Comparison of ENCODE assay signal across 8 mouse cellular contexts in genomic region chr11:80200326-80200725, GRCm38 (mm10). TPM values are rescaled to one million over a fixed set of nuclear protein-coding genes. Genes with fewer than 3 reads are reported as not detected.
DNase-seq lines count a peak whose midpoint lies in the region; ATAC-seq and TF ChIP-seq lines count a peak whose summit lies in the region.

No protein-coding gene starts in this region.

- H3K4me3 ChIP-seq in gastrocnemius, adult 2 months = no peak overlapping the region
- no peak overlapping the region for H3K4me3 ChIP-seq in thymus, adult 2 months (ENCODE audit: control insufficient read depth, insufficient read depth, low read length)

- H3K27me3 ChIP-seq in thymus, adult 2 months (ENCODE audit: control insufficient read depth, insufficient read depth, low read length) = no peaks in the 10 kb centered on the region

- ATAC-seq in megakaryocyte progenitor cell, adult 5-6 weeks (replicated peaks; ENCODE audit: poor library complexity) = no peak

- no peaks in the 10 kb centered on the region for H3K36me3 ChIP-seq in thymus, adult 2 months (ENCODE audit: control insufficient read depth, insufficient read depth, low read length)

- H3K4me1 ChIP-seq in thymus, adult 2 months (replicated peaks; ENCODE audit: control insufficient read depth, insufficient read depth, low read length) = no peaks in the 10 kb centered on the region

- TF ChIP-seq CTCF in gastrocnemius, adult 2 months (IDR thresholded peaks at IDR 0.05) = peak; percentile 73
- no peak for TF ChIP-seq CTCF in thymus, adult 2 months (IDR thresholded peaks at IDR 0.05; ENCODE audit: borderline replicate concordance, control insufficient read depth, extremely low read depth, insufficient read depth, low read length, poor library complexity)

- DNase-seq in gastrocnemius, adult 2 months = peak; percentile 32
- no peak for DNase-seq in gastrocnemius, postnatal 14 days
- peak; percentile 22 for DNase-seq in thymus, adult 2 months
- DNase-seq in thymus, adult 18-20 months = no peak
- DNase-seq in embryo, embryonic 11 days = peak; percentile 32
- DNase-seq in thymus, postnatal 4 days = peak; percentile 65
- no peak for DNase-seq in urinary bladder, postnatal 14 days (ENCODE audit: low spot score)

- 85% methylated on average over 1 of the region's 1 CpGs for WGBS in thymus, adult 2 months

- intact Hi-C loops in gastrocnemius, adult 2 months (cut with DNase I) = no loop called here
- intact Hi-C loops in gastrocnemius, postnatal 14 days (cut with DNase I; ENCODE audit: low total_unique reads) = no loop called here

- H3K27ac ChIP-seq in gastrocnemius, adult 2 months = no peak overlapping the region
- no peak overlapping the region for H3K27ac ChIP-seq in thymus, adult 2 months (ENCODE audit: control insufficient read depth, insufficient read depth, low read length)

- TF ChIP-seq POLR2A in thymus, adult 2 months (IDR thresholded peaks at IDR 0.05; ENCODE audit: control insufficient read depth, extremely low read depth, insufficient read depth, low read length, poor library complexity) = no peak

RNA-seq across cellular contexts. Expression of gene Rhot1, which starts 8.5 kb away (rescaled TPM):
- total RNA-seq in gastrocnemius, adult 2 months (2021) = 10 to 100 TPM; 43.6 to 45.3 TPM
- total RNA-seq in gastrocnemius, postnatal 14 days (2021) = 10 to 100 TPM; 38.6 to 38.9 TPM
- 11.7 and 13.7 TPM in 2 replicates for polyA plus RNA-seq in thymus, adult 2 months (2012; rRNA removed)
- 64.7 and 66.6 TPM in 2 replicates for total RNA-seq in megakaryocyte progenitor cell, adult 5-6 weeks (2015)
- 50.6 and 51.4 TPM in 2 replicates for total RNA-seq in megakaryocyte progenitor cell, adult 5-6 weeks (2017)

RNA-seq across cellular contexts. Expression of gene Rnf135, which starts 16.7 kb away (rescaled TPM):
- total RNA-seq in gastrocnemius, adult 2 months (2021) = 1 to 10 TPM; 2.2 to 2.4 TPM
- total RNA-seq in gastrocnemius, postnatal 14 days (2021) = 1 to 10 TPM; 3.6 to 3.7 TPM
- polyA plus RNA-seq in thymus, adult 2 months (2012; rRNA removed) = 4.3 and 4.9 TPM in 2 replicates
- 4.5 and 7.9 TPM in 2 replicates for total RNA-seq in megakaryocyte progenitor cell, adult 5-6 weeks (2015)
- total RNA-seq in megakaryocyte progenitor cell, adult 5-6 weeks (2017) = 4.8 and 6.5 TPM in 2 replicates

RNA-seq across cellular contexts. Expression of gene Adap2, which starts 46.4 kb away (rescaled TPM):
- total RNA-seq in gastrocnemius, adult 2 months (2021) = 1 to 10 TPM; 4.2 to 4.7 TPM
- 10 to 100 TPM in 1 of 2 experiments, 1 to 10 TPM in 1; 7.4 to 10.7 TPM for total RNA-seq in gastrocnemius, postnatal 14 days (2021)
- polyA plus RNA-seq in thymus, adult 2 months (2012; rRNA removed) = 4.5 and 5.1 TPM in 2 replicates
- 0.07 and 0.17 TPM in 2 replicates for total RNA-seq in megakaryocyte progenitor cell, adult 5-6 weeks (2015)
- total RNA-seq in megakaryocyte progenitor cell, adult 5-6 weeks (2017) = 0.12 and 0.61 TPM in 2 replicates

RNA-seq across cellular contexts. Expression of gene Tefm, which starts 58.4 kb away (rescaled TPM):
- 10 to 100 TPM; 18.6 to 24.1 TPM for total RNA-seq in gastrocnemius, adult 2 months (2021)
- total RNA-seq in gastrocnemius, postnatal 14 days (2021) = 10 to 100 TPM; 20.4 to 20.7 TPM
- polyA plus RNA-seq in thymus, adult 2 months (2012; rRNA removed) = 5.1 and 6.8 TPM in 2 replicates
- 26.8 and 28.9 TPM in 2 replicates for total RNA-seq in megakaryocyte progenitor cell, adult 5-6 weeks (2015)
- 21.1 and 27.3 TPM in 2 replicates for total RNA-seq in megakaryocyte progenitor cell, adult 5-6 weeks (2017)

Comparison
In these comparisons a context has a peak if more than half of its experiments do, and no peak if none do; other contexts are left out.
1. DNase-seq: peak in gastrocnemius, adult 2 months (single experiment), thymus, adult 2 months (single experiment), embryo, embryonic 11 days (single experiment) and thymus, postnatal 4 days (single experiment); none in gastrocnemius, postnatal 14 days (single experiment), thymus, adult 18-20 months (0 of 2) and urinary bladder, postnatal 14 days (single experiment).